Mouse (Mus musculus): ENCODE data around the gene Sh3rf3.

Sh3rf3 gene

DNA sequence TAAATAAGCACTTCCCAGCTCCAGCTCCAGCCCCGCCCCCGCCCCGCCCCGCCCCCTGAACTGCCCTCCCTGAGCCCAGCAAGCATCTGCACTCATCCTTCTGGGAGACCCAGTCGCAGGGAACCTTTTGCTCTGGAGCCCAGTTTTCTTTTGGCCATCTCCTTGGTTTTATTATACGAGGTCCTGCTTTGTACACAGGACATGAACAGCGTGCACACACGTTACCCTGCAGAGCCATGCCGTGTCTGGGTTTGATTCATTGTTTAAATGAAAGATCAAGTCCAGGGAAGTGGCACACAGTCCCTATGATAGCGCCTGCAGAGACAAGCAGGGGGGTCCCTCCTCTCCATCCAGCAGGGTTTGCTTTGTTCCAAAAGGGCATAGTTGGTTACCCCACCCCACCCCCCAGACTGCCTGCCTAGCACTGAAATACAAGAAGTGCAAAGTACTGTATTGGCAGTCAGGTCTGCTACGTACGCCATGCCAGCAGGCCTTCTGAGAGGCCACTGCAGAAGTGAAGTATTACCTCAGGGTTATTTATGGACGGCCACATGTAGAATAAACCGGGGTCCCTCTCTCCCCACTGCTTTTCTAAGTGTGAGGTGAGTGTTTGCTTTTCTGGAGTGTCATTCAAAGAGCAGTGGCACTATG, 41.5 kb downstream of the Sh3rf3 start:
- no peak for DNase-seq

DNA sequence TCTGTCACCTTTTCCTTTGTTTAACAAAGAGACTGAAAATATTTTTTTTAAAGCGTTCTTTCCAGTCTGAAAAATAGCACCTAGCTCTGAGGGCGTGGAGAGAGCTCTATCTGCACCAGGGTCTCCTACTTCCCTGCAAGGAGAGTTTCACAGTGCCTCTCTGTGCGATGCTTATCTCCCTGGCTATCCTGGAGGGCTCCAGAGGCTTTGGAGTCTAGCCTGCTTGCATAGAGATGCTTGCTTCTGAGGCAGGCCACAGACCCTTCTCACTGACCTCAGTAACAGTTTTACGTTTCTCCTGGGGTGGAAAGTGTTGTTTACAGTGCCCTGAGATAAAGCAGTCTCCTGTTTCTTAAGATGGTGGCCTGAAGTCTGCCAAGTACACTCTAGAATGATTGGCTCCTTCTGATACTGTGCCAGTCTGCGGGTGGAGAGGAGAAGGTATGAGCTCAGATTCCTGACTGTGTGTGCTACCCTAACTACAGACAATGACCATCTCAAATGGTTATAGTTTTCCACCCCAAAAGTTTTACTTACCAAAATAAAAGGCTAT, 42.1 kb downstream of the Sh3rf3 start:
- DNase-seq = no peak

DNA sequence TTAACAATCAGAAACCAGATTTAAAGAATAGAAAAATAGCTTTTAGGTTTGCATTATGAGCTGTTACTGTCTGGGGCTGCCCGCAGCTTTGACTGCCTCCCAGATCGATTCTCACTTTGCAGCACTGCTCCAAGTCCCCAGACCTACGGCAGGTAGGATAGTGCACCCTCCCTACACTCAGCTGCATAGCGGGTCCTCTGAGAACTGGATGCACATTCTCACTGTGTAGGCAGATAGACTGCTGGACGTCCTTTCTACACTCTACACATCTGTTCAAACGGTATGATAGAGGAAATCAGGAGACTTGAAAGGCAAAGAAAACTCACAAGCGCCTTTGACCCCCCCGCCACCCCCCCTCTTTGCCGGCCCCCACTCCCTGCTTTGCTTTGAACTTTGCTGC, 42.7 kb downstream of the Sh3rf3 start:
- no peak for DNase-seq

DNA sequence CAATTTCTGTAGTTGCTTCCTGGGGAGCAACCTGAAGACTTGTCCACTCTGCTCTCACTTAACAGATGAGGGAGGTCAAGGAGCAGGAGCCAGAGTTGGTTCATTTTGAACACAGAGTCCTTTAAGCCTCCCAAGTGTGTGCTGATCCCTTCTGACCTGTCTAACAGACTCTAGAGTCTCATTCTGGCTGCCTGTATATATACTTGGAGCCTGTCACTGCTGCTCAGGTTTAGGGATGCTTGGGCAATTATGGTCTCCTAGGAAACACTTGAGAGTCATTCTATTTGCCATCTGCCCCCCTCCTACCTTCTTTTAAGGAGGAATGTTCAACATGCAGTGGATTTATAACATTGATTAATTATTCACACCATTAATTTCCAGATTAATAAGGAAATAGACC, 43.6 kb downstream of the Sh3rf3 start:
- DNase-seq = no peak

DNA sequence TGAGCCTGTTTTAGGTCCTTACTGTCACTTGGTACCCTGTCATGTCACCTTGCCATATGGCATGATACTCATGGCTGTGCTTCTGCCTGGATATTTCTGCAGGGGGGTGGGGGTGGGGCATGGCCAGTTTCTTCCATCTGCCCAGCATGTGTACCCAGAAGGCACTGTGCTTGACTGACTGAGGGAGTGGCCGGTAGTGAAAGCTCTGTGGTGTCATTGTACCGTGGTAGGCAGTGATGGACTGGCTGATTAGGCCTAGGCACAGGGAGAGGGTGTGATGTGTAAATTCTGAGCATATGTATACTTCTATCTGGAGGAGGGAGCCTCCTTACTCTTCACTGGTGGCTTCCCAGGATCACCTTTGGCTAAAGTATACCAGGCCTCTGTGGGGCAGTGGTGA, 51.6 kb downstream of the Sh3rf3 start:
- DNase-seq = no peak

DNA sequence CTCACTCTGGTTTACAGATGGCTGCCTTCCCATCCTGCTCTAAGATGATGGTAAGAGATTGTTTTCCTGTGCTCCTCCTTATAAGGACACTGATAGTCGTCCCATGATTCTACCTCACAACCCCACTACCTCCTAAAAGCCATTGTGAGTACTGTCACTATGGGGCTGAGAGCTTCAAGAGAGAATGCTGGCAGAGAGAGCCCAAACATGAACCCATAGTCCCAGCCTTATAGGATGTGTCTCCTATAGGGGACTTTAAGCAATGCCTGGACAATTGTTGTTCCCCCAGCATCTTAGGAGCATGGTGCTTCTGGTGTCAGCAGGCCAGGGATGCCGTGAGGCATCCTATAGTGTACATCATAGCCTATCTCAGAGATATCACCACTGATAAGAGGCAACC, 54.4 kb downstream of the Sh3rf3 start:
- no peak for DNase-seq

DNA sequence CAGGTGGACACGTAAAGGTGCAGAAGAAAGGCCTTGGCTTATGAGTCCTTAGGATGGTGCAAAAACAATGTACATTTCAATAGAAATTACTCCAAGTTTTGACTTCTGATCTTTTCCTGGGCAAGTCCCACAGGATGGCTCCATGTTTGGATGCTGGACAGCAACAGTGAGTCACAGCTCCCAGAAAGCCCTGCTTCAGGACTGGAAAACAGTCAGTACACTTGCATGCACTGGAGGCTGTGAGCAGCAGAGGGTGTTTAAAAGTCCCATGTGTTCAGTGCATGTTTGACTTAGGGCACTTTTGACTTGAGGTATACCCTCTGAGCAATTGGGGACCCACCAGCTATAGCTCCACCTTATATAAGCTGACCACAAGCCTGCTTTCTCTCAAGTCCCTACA, 56.7 kb downstream of the Sh3rf3 start:
- no peak for DNase-seq

DNA sequence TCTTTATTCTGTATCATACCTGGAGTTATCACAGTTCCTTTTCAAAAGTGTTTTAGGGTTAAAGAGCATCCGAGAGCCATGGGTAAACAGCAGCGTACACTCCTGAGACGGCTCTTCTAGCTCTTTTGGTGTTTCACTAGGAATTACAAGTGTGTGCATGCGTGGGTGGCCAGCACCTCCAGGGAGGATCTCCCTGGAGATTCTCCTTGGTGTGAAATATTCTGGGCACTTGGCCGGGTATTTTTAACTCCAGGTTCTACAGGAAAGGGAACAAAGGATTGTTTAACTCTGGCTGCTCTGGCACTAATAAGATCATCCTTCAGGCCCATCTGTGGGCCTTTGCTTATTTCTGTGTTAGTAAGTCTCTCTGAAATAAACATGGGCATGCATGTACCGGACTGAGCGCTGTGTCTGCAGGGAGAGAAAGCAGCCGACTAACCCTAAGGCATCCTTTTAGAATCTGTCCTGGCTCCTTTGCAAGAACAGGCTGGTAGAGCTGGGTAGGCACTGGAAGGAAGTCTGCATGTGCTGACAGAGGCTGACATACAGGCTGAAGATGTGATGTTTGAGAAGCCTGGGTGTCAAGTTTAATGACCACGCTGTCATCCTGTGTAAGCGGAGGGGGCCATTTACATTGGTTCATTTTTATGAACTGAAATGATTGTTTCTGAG, 58.1 kb downstream of the Sh3rf3 start:
- DNase-seq = no peak

DNA sequence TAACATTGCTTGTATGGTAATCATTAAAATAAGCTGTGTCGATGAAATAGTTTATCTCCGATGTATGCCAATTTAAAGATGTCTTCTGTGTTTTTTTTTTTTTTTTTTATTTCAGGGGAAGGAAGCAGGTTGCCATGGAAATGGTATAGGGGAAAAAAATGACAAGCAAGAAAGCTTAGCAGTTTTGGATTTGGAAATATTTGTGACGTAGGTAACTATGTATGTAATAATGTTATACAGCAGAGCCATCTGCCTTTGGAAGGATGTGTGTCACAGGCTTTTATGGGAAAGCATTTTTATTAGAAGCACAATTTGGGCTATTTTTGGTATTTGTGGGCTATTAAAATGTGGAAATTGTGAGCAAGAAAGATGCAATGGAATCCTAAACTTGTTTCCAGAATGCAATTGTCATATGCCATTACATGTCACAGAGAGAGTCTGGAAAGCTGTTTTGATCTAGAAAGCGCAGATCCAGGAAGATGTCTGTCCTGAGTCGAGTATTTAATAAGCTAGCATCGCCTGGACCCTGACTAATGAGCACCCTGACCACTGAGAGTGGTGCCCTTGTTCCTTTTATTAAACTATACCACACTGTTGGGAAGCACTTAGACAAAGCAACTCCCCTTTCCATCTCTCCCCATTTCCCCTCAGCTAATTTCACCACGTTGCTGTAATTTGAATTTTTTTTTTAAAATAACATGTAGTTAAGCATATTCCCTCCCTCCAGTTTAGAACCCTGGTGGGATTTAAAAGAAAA, 58.8 kb downstream of the Sh3rf3 start:
- no peak for DNase-seq

DNA sequence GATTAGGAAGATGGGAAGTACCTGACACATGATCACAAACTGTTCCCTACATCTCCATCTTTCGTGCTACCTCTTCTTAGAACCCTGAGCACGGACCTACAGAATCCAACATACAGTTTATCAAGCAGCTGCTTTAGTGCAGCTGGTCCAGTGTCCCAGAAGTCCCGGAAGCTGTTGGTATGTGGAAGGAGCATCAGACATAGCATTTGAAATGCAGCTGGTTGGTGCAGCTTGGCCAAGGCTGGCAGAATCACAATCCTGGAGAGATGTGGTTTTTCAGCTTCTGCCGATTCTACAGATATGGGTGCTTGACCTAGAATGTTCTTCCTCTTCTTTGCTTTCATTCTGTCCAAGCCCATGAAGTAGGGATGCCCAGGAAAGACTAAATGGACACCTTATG, 64.7 kb downstream of the Sh3rf3 start:
- DNase-seq = no peak

DNA sequence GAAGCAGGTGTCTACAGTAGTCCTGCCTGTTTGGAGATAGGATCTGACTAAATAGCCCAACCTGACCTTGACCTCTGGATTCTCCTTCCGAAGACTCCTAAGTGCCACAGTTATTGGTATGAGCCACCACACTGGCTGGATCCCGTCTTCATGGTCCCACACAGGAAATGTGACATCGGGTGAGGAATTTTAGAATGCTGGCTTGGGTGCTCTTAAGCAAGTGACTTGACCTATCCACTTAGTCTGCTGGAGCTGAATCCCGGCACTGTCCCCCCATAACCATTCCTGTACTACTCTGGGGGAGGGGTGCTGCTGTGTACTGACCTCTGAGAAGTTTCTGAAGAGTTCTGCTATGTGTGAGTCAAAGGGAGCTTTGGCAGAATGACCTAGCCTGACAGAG, 65.5 kb downstream of the Sh3rf3 start:
- no peak for DNase-seq

DNA sequence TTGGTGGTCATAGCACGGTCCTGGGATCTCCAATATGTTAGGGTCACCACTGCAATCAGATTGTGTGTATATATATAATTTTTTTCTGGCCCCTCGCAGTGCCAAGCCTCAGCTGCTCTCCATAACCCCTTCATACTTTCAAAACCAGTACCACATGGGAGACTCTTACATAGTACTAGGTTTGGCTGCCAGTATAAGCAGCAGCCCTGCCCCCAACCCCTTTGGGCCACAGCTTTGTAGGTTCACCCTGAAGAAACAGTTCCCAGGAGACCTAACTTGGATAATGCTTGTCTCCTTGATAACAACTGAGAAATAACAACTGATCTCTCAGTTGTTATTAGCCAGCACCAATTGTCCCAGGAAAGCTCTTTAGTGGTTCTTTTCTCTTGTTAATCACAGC, 69.6 kb downstream of the Sh3rf3 start:
- no peak for DNase-seq

DNA sequence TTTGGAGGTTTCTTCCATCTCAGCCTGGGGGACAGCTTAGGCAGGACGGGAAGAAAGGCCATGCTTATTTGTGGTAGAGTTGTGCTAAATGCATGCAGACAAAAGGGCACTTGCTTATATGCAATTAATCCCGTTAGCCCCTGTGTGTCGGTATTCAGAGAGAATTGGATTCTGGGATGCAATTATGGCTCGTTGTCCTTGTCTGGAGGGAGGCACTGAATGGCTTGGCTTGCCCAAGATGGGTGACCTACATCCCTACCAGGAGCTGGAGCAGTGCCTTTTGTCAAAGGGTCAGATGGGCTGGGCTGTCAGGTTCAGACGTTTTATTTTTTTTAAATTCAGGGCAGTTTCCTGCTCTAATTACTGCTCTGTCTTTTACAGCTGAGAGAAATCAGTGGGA, 72.2 kb downstream of the Sh3rf3 start:
- DNase-seq = no peak

DNA sequence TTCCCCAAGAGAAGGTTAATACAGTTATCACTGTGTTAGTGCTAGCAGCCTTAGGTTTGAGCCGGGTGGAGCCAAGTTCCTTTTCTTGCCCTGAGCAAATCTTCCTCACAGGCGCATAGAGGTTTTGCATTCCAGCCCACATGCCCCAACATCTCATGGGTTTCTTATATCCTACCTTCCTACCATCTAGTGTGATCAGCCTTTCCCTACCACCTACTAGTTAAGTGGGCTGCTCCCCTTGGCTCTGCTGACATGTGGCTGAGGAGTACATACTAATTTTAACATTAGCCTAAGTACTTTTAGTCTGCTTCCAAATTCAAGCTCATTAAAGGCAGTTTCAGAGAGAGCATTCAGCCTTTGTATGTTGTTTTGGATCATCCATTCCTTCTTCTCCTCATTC, 72.7 kb downstream of the Sh3rf3 start:
- DNase-seq = no peak

DNA sequence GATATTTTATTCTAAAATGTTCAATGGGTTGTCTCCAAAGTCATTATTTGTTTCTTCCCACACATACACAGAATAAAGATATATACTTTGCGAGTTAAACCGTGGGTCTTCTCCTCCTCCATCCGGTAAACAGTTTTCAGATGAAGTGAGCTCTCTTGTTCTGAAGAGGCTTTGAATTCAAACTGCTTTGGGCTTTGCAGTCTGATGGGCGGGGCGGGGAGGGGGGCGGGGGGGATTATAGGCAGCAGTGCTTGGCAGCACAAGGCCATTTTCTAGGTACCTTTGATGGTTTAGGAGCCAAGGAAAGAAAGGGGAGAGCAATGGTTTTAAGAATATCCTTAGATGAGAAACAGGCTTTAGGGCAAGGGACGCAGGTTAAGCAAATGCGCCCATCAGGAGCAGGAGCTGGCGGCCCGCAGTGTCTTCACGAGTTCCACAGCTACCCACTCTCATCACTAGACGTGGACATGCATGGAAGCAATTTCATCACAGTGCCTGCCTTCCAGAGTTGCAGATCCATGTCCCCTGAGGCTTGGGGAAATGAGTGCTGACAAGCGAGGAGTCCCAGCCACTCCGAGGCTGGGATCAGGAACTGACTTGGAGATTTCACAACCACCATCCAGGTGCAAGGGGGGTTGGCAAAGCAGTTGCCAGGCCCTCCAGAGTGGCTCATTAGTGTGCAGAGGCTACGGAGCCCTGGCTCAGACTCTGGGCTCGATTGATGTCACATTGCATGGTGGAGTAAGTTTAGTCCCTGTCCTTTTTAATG, 77.7 kb downstream of the Sh3rf3 start:
- DNase-seq = no peak

DNA sequence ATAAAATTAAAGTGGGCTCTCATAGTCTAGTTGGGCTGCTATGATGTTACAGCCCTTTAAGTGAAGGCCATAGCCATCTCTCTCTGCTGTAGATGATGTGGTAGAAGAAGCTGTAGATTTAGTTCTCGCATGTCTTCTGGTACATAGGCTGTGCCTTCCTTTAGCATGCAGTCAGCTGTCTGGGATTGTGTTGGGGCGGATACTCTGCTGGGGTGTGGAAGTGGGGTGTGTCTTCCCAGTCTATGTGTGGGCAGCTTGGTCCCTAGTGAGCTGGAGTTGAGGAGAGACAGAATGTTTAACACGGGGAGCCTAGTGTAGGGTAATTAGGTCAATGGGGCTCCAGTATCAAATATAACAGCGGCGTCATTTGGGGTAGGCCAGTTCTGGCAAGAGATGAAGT, 82.3 kb downstream of the Sh3rf3 start:
- no peak for DNase-seq

DNA sequence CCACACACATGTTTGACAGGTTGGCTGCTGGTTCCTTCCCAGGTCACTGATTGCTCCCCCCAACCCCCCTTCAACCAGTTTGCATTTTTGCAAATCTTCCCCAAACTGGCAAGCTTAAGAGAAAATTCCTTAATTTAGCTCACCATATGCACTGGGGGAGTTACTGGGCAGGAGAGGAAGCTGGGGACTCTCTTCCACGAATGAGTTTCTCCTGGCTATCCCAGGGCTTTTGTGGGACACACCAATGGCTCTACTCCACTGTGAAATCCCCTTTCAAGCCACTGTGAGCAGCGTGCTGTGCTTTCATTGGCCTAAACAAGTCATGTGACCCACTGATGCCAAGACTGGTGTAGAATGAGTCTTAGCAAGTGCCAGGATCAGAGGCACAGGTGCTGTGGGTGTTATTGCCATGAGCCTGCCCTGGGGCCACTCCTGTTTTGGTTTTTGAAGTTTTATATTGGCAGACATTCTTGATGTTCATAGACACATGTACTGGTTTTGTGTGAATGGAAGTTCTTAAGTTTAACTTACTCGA, 83.9 kb downstream of the Sh3rf3 start:
- DNase-seq = no peak

DNA sequence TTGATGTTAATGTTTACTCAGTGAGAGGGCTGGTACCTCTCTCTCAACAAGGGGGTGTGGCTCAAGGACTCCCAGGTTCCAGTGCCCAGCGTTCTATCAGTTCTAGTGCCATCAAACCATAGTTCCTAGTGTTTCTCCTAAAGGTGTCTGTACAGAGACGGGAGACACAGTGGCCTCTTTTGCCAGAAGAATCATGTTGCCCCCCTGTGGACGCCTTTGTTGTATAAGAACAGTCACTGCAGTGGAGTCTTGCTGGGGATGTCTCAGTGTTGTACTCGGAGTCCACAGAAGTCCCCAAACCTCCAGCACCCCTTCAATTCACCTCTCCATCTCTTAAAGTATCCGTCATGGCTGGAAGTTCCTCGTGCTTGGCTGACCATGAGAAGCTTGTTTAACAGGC, 92.1 kb downstream of the Sh3rf3 start:
- DNase-seq = no peak

DNA sequence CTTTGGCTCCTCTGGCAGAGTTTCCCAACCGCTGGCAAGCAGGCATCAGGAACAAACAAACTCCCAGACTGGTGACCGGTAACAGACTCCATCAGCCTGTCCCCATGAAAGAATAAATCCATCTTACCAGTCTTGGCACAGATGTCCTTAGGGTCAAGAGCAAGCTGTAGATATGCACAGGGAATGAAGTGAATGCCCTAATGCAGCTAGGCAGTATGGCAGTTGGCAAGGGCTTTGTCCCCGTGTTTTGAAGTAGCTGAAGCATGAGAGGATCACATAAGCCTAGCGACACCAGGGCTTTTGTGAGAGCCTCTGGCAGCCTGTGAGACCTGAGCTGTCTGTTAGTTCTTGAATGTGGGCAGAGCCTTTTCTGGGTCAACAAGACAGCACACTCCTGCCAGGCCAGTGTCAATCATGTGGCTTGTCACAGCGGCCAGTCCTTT, 93.9 kb downstream of the Sh3rf3 start:
- DNase-seq = no peak

DNA sequence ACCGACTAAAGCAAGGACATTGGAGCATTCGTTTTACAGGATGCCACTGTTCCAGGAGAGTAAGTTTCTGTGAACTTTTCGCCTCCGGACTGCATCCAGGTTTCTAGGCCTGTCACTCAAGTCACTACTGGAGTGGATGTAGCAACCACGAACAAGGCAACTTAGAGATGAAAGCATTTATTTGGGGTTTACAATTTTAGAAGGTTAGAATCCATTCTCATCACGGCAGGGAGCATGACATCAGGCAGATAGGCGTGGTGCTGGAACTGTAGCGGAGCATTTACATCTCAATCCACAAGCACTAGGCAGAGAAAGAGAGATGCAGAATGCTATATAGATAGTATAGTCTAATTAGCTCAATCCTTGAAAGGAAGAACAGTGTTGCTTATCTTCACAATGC, 95.3 kb downstream of the Sh3rf3 start:
- DNase-seq = no peak

DNA sequence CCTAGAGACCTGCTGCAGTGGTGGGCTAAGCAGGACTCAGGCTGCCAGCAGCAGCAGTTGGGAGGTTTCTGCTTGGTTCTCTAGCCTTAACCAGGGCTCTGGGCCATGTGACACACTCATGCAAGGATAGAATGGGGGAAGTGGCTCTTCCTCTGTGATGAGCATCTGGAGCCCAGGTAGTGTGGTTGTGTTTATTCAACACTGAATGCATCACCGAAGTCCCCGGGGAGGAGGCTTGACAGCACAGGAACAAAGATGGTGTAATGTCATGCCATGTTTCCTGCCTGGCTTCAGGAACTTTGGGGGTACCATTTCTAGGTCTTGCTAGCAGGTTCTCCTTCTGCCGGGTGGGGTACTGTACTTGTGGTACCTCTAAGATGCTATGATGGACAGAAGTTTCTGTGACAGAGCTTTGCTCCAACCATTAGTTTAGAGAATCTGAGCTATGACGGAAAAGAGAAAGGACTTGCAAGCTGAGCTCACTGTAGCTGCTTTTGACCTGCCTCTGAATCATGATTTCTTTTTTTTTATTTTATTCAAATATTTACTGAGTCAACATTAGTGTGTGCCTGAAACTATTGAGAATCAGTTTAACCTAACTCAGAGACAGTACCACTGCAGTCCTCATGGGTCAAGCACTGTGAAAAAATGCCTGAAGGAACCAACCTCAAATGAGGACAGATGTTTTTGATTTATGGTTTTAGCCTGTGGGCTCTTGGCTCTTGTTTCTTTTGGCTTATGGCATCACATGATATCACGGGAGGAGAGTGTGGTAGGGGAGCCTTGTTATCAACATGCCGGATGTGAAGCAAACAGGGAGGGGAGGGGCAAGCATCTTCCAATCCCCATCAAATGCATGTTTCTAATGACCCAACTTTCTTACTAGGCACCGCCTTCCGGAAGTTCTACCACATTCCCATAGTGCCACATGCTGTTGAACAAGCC, 102.4 kb downstream of the Sh3rf3 start:
- no peak for DNase-seq

All from thymus, postnatal 25 days (tissue).